Mouse (Mus musculus) hindlimb bud, embryonic 11.5 days (tissue): Measurements from ENCODE around the gene Ip6k2.

ENCODE experiments used
- DNase-seq: peaks from one replicate; pipeline ENCODE4 v3.0.0-alpha.2; 2012; ENCODE audit warnings: low read depth, low spot score; ENCODE audit errors: extremely low spot score

Gene Ip6k2

DNA sequence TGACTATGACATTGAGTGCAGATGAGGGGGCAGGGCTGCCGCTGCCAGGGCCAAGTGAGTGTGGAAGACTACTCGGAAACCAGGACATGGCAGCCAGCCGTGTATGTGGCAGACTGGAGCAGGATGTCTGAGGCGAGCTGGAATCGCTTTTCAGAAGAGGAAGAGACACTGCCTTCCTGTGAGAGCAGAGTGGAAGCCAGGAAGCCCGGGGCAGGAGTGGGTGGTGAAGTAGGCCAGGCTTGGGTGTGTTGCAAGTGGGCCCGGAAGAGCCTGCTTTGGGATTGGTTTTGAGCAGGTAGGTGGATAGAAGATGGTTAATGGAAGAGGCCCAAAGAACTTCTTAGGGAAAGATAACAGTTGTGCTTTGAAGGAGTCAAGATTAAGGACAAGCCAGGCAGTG, 32.0 kb downstream of the Ip6k2 start:
- no peak for DNase-seq

GRCm38 (mm10) chr9:108819495-108819894, 35.9 kb downstream of the Ip6k2 start:
- DNase-seq = no peak

- DNase-seq = no peak
These were observed 36.5 kb downstream of the Ip6k2 start for GRCm38 (mm10) chr9:108820077-108820476.

- DNase-seq = no peak
These were observed 40.6 kb downstream of the Ip6k2 start for GRCm38 (mm10) chr9:108824144-108824685.

DNA sequence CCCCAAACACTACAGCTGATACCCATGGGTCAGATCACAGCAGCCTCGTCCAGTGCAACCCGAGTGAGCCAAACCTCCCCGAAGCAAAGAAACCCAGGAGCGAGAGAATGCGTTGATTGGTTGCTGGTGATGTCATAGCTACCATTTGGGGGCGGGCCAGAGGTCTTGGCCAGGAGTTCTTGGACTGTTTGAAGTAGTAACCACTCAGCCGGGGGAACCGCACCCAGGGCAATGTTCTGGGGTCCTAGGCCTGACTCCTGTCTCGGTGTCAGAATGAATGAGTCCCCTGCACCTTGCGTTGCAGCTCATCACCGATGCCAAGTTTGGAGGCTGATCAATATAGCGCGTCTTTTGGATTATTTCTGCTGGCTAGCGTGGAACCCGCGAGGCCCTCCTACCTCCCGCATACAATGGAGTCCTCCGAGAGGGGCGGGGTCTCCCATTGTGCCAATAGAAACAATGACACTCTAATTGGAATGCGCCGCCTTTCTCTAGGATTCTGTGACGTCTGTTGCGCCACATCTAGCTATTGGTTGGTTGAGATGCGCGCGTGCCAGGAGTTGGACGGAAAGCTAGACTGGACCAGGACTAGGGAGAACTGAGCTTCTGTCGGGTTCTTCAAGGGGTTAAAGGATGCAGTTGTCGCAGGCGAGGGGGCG, 41.3 kb downstream of the Ip6k2 start:
- no peak for DNase-seq

GRCm38 (mm10) chr9:108825820-108826699, 42.5 kb downstream of the Ip6k2 start, which contains the start of gene Celsr3:
Gene Celsr3 (plus strand): TSS chr9:108826320.
- peak; percentile 46 for DNase-seq

- peak; percentile 31 for DNase-seq
These were observed 43.2 kb downstream of the Ip6k2 start for GRCm38 (mm10) chr9:108826700-108827340.

DNA sequence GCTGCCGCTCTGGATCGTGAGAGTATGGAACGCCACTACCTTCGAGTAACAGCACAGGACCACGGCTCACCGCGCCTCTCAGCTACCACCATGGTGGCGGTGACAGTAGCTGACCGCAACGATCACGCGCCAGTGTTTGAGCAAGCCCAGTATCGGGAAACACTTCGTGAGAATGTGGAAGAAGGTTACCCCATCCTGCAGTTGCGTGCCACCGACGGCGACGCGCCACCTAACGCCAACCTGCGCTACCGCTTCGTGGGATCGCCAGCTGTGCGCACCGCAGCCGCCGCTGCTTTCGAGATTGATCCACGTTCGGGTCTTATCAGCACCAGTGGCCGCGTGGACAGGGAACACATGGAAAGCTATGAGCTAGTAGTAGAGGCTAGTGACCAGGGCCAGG, 43.9 kb downstream of the Ip6k2 start:
- no peak for DNase-seq

DNA sequence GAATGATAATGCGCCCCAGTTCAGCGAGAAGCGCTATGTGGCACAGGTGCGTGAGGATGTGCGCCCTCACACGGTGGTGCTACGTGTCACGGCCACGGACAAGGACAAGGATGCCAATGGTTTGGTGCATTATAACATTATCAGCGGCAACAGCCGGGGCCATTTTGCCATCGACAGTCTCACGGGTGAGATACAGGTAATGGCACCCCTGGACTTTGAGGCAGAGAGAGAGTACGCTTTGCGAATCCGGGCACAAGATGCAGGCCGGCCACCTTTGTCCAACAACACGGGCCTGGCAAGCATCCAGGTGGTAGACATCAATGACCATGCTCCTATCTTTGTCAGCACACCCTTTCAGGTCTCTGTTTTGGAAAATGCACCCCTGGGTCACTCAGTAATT, 44.3 kb downstream of the Ip6k2 start:
- no peak for DNase-seq

GRCm38 (mm10) chr9:108831637-108832036, 48.0 kb downstream of the Ip6k2 start:
- no peak for DNase-seq

- DNase-seq = no peak
These were observed 49.0 kb downstream of the Ip6k2 start for GRCm38 (mm10) chr9:108832390-108833108.

GRCm38 (mm10) chr9:108842989-108843388, 59.4 kb downstream of the Ip6k2 start:
- no peak for DNase-seq

DNA sequence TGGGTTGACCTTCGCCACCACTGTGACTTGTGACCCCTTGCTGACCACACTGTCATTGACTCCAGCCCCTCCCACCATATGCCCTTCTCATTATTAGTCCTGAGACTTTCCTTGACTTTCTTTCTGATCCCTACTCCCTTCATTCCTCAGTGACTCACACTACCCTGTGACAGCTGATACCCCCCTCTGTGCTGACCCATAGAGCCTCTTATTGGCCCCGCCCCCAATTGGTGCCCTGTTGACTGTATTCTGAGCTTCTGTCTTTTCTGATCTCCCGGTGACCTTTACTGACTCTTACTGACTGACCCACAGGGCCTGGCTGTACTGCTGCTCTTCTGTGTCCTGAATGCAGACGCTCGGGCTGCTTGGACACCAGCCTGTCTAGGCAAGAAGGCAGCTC, 61.8 kb downstream of the Ip6k2 start:
- DNase-seq = no peak

GRCm38 (mm10) chr9:108847374-108847773, 63.8 kb downstream of the Ip6k2 start:
- DNase-seq = no peak

DNA sequence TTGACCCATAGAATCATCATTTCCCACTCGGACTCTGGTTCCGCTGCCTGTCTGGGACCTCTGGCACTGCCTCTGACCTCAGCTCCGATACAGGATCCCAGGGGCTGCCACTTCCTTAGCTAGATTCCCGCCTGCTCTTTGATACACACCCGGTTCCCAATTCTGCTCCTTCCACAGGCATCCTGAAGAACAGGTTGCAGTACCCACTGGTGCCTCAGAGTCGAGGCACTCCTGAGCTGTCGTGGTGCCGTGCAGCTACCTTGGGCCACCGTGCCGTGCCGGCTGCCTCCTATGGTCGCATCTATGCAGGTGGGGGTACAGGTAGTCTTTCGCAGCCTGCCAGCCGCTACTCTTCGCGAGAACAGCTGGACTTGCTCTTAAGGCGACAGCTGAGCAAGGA, 64.8 kb downstream of the Ip6k2 start:
- no peak for DNase-seq

DNA sequence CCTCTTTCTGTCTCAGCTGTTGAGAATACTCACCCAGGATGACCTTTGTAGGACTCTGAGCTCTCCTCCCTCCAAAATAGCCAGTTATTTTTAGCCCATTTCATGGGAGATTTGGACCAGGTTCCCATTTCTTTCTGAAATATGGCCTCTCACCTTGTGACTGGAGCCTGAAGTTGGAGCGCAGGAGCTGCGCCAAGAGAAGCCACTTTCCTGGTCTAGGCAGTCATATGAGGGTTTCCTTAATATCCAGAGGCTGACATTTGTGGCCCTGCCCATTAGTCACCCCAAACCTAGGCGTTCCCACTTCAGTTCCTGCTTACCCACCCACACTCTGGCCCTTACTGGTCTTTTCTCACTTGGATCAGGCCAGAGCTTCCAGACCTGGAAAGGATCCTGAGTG, 69.4 kb downstream of the Ip6k2 start, which contains the start of gene Slc26a6:
Gene Slc26a6, plus strand, starts transcription at position 308 of the 400 bp plus-strand sequence.
- DNase-seq = no peak

GRCm38 (mm10) chr9:108853635-108854240, 70.1 kb downstream of the Ip6k2 start:
- DNase-seq = peak; percentile 87

- DNase-seq = no peak
These were observed 70.7 kb downstream of the Ip6k2 start for GRCm38 (mm10) chr9:108854241-108854696.

- no peak for DNase-seq
These were observed 71.7 kb downstream of the Ip6k2 start for GRCm38 (mm10) chr9:108855335-108855734.
